Mouse (Mus musculus) c-Kit-positive CD71-negative TER-119-negative erythroid progenitor cells, embryonic 14.5 days (primary cell): ENCODE results near the gene Scrn2.

Source experiments
- DNase-seq: peaks from one replicate; pipeline ENCODE4 v3.0.0-alpha.2; 2013; ENCODE audit warnings: low read depth

The Scrn2 gene

DNA sequence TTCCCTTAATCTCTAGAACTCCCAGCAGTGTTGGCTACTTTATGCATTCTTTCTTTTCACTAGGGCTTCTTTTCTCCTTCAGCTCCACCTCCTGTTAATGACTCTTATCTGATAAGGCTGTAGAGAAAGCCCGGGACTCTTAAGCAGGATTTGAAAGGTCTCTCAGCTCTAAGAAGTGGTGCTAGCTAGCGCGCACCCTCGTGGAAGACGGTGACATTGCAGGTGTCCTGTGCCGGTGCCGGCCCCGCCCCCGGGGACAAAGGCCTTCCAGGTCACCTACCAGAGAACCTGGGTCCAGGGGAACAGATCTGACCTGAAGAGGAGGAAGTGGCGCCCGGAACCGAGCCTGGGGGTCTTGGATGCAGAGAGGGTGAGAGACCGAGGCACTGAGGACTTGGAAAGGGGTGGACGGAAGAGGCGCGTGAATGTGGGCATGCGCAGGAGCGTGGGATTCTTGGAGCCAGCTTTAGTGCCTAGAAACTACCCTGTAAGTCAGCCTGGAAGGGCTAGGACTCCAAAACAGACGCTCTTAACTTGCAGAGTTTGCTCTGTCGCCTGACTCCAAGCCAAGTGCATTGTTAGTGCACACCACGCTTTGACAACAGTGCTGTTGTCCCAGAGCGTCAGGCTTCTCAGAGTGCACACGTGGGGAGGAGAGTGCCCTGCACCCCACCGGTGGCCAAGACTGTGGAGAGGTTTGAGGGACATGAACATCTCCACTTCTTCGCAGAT, at the start of gene Scrn2:
TSS of gene Scrn2 (plus strand) at position 253 of the 732 bp plus-strand sequence.
- peak; percentile 79 for DNase-seq

DNA sequence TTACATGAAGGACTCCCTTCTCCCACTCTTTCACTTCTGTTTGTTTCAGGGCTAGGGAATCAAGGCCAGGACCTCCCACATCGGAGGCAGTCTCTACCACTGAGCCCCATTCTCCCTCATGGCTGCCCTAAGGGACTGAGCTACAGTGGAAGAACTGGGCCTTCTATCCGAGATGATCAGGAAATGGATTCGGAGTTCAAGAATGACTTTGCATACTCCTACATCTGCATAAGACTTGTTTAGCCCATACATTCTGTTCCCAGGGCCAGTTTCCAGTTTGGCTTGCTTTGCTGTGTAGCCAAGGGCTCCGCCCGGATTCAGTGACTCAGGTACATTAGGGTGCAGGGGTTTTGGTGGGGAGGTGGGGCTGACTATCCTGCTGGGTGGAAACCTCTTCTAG, 49.7 kb upstream of the Scrn2 start:
- no peak for DNase-seq

DNA sequence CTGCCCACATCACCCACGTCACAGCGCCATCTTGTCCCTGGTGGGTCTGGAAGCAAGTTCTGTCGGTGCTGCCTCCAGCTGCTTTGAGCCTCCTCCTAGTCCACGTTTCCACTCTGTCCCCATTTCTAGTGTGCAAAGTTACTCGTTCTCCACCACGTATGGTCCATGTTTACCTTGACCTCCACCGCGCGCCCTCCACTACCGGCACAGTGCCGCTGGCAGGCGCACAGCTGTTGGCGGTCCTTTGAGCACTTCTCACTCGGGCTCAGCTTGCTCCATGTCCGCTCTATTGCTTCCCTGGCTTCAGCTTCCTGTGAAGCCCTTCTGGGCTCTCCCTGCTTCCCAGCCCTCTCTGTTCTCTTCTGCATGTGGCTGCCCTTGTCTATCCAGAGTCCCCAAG, 48.3 kb upstream of the Scrn2 start:
- no peak for DNase-seq

DNA sequence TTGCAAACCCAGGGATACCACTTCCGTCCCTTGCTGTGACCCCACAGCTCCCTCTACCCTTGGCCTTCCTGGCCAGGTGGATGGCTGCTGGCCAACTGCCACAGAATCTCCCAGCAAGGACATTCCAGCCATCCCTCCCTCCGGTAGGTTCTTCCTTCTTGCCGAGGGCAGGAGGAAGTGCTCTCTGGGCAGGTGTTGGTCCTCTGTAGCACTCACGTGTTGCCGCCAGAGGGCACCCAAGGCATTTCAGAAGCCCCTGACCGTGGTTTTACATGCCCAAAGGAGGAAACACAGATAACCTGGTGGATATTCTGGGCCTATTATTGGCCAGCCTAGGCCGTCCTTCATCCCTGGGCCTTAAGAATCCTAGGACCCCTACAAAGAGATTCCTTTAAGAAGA, 47.4 kb upstream of the Scrn2 start:
- DNase-seq = peak; percentile 62

DNA sequence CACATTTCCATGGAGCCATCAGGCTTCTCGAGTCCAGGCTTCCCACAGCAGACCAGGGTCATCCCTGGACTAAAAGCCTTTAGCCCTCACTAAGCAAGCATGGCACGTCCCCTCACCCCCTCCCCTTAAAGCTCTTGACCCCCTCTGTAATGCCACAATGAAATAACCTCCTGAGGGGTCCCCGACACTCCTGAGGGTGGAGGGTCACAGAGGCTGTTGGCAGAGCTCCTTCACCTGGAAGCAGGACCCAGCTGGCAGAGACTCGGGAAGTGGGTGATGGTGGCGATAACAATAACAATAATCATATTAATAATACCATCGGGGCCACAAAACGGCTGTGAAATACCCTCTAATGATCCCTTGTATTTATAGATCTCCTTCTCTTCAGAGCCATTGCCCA, 46.9 kb upstream of the Scrn2 start, which contains the start of gene Sp2:
TSS of gene Sp2 (minus strand) at position 101 of the 400 bp plus-strand sequence.
- DNase-seq = no peak

DNA sequence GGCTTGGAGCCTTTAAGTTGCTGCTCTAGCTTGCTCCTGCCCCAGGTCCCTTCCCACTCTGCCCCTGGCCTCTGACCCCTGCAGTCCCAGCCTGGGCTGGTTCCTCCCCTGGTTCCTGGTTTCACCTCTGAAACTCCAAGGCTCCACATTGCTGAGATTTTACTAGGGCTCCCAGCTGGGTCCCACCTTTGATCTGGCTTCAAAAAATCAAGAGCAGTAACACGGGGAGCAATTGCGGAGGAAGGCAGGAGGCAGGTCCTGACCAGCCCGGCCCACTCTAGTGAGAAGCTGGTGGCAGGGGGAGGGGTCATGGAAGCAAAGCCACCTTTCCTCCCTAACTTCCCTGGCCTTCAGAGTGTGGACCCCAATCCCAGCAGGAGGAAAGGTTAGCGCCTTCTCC, 44.8 kb upstream of the Scrn2 start:
- no peak for DNase-seq

DNA sequence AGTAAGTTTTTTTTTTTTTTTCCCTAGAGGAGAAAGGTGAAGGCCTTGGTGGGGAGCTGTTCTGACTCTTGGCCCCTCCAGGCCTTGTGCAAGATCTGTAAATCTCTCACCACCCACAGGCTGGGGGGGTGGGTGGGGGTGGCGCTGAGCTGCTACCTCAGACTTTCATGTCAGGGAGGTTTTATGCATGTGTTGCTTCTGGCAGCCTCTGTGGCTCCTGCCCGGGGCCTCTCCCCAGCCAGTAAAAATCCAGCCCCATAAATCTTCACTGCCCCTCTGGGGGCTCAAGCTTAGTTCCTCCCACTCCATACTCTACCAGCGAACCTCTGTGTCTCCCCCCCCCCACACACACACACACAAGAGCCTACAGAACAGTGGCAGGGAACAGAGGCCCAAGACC, 43.3 kb upstream of the Scrn2 start:
- no peak for DNase-seq

DNA sequence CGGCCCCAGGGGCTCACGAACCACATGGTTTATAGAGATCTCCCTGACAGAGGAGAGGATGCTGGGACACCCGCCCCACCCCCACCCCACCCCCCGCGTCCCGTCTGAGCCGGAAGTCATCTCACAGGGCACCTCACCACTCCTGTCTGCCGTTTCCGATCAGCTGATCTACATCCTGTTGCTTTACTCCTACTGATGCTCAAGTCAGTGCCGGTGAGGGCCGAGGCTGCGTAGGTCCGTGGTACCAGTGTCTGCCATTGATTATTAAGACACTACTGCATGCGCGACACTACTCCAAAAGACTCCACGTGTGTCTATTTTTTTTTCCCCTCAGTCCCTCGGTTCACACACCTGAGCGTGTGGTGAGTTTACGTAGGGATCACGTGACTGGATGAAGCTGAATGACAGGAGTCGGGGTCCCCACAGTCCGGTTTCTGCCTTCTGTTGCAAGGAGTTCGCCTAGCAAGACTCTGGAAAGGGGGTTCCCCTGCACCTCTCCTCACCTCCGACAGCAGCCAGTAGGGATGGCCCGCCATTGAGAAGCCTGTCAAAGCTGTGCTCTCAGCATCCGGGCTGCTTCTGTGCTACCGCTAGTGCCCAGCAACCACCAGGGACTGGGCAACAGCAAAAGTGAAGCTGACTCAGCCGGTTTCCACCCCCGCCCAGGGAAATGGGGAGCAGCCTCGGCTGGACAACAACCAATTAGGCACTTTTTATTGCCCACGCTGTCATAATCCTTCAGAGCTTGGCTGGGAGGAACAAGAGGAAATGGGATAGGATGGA, 41.7 kb upstream of the Scrn2 start:
- no peak for DNase-seq

DNA sequence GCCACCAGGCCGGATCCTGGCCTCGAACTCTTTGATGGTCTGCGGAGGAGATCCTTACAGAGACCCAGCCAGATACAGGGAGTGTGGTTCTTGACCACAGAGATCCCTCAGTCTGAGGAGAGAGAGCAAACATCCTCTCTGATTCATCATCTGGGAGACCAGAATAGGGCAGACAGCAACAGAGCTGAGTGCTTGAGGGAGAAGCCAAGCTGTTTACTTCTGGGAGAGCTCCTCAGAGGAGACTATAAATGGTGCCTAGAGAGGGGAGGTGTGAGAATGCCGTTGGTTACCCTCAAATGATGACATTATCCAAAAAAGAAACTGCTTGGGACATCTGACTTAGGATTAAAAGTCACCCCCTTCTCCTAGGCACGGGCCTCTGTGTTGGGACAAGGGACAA, 38.2 kb upstream of the Scrn2 start:
- no peak for DNase-seq

DNA sequence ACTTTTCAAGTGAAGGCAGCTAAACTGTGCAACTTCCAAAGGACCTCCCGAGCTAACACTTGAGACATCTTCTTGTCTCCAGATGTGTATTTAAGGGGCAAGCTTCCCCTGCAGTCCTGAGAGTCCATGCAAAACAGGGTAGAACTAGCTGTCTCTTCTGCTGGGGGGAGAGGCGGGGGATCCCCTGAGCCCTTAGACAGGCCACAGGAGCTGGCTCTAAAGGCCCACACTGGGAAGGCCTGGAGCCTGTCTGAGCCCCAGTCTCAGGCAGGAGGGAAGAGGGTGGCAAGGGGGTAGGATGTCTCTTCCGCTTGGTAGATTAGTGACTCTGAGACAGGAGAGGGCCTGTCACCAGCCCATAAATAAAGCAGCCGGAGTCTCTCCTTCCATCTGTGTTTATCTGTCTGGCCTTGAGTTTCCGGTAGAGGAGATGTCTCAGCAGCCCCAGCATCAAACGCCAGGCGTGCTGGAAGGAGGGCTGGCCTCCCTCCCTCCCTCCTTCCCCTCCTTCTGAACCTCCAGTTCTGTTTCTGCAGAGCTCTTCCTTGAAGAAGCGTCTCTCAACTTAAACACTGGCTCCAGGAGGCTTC, 36.9 kb upstream of the Scrn2 start:
- no peak for DNase-seq

DNA sequence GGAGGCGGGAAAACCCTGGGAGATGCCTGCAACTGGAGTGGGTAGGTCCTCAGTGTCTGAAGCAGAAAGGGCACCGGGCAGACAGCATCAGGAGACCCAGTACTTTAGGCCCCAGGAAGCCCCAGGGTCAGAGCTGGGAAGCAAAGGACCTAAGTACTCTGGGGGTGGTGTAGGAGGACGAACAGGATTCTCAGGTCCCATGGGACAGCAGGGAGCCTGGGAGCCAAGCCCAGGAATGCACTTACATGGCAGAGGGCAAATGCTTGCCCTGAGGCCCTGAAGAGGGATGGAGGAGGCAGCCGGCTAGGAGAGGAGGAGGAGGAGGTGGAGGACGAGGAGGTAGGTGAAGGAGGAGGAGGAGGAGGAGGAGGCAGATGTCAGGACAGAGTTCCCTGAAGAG, 34.7 kb upstream of the Scrn2 start:
- DNase-seq = no peak

DNA sequence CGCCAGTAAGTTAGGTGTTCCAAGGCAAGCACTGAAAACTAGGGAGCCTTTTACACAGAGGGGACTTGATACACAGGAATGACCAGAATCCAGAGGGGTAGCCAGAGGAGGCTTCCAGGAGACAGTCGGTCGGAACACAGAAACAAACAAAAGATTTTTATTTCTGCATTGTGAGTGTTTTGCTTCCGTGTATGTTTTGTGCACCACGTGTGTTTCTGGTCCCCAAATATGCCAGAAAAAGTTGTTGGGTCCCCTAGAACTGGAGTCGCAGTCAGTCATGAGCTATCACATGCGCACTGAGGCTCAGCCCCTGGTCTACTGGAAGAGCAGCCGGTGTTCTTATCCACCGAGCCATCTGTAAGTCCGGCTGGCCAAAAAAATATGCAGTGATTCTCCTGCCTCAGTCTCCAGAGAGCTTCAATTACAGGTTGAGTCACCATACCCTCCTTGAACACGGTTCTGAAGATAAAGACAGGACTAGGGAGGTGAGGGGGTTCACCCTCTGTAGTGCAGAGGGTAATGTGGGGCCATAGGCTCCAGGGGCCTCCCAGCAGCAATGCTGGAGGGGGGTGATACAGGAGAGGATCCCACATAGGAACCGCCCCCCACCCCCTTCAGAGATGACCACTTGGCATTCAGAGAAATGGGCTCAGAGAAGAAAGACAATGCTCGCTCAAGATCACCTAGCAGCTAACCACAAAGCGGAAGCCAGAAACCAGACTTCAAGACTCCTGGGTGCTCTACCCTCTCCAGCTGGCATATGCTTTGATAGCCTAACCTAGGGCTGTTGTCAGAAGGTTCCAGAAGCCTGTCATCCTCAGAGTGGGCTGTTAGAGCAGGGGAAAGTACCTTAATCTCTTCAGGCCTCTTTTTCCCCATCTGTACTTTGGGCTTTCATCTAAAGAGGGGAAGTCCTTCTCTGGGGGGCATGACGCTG, 33.6 kb upstream of the Scrn2 start:
- no peak for DNase-seq

DNA sequence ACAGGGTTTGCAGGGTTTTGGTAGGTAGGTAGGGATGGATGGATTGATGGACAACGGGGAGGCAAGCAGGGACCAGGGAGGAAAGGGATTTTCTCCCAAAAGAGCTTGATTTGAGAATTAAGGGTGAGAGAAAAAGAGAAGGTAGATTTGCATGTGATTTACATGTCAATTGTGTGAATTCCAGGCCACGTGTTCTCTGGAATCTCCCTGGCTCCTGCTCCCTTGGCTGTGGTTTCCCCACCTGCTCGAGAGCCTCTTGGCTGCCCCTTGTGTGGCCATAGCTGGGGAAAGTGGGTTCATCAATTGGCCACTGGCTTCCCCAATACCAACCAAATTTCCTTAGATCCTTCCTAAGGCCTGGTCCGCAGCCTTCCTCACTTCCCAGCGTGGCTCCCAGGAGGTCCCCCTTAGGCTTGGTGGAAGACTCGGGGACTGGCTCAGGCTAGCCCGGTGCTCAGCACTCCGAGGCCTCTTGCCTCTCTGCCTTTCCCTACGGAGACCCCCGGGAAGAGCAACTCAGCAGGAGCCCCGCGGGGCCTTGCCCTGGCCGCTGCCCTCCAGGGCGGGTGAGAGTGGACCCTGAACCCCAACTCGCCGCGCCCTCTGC, 32.9 kb upstream of the Scrn2 start:
- no peak for DNase-seq

DNA sequence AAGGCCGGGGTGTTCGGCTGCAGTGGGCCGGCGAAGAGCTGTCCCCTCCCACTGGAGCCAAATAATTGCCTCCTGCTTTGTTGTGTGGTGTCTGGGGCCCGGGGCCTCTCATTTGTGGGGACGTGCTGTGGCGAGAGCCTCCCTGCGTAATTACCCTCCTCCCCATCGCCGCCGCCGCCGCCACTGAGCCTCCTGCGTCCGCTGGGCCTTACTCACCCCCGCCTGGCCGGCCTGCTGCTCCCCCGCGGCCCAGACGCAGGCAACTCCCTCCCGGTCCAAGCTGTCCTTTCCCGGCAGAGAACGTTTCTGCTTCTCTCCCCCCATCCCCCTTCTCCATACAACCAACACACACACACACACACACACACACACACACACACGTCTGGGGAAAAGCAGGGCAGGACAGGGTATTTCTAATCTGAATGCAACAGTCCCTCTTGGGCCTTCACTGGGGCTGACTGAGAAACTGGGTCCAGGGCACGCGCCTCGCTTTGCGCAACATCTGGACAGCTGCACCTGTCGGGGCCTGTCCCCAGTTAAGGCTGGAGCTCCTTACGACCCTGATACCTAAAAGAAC, 32.3 kb upstream of the Scrn2 start:
- no peak for DNase-seq

DNA sequence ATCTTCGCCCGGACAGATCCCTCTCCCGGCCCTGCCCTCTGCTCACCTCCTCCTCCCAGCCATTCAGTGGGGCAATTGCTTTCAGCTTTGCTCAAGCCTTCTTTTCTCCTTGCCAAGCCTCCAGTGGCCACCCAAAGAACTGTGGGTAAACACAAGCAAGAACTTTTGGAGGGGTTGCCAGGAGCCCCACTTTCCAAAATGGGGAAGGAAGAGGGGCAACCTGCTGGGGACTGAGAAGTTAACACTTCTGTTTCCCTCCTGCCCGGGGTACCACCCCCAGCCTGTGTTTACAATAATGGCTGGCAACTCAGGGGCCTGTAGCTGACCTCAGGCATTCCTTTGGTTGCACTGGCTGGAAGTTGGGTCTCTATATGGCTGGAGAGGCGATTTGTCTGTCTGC, 26.6 kb upstream of the Scrn2 start:
- DNase-seq = no peak

DNA sequence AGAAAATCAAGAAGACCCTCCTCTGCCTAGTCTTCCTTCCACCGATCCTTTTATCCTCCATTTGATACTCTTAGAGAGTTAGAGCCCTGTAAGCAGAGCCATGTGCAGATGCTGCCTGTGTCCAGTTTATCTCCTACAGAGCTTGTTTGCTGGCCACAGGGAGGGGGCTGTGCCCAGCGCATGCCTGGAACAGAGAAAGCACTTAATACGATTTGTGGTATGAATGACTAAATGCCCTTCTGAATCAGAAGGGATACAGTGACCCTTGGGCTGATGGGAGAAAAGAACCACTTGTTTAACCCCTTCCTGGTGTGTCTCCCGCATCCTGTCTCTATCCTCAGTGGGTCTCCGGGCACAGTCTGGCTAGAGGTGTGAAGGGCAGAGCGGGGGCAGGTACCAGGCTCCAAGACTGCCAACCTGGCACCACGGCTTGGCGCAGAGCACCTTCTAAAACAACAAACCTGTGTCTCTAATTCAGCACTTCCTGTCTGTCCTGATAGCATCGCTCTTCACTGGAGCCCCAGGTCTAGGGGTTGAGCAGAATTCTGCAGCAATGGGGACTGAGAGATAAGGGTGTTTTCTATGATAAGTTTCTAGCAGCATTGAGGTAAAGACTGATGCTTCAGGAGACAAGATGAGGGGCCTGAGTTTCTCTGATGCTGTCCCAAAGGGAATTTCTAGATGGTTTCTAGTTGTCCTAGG, 22.5 kb upstream of the Scrn2 start:
- no peak for DNase-seq

DNA sequence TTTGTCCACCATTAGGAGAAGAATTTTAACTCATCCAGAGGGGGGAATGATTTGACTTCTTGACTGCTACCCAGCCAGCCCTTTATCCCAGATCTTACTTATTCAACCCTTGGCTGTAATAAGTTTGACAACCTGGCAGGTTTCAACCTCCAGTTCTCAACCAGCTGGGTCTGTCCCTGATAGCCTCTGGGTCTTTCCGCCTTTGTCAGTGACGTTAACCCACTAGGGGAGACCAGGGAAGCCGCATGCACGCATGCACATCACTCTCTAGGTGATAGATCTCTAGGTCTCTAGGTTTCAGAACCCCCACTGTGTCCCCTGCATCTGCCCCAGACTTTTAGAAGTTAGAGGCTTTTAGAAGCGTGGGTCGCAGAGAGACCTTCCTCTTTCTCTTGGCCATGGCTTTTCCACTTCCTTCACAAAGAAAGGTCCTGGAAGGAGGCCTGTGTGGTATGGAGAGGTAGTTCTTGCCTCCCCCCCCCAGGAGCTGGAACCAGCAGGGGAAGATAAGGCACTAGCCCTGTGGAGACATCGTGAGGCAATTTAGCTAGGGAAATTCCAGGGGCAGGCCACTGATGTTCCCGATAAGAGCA, 20.4 kb upstream of the Scrn2 start:
- no peak for DNase-seq

DNA sequence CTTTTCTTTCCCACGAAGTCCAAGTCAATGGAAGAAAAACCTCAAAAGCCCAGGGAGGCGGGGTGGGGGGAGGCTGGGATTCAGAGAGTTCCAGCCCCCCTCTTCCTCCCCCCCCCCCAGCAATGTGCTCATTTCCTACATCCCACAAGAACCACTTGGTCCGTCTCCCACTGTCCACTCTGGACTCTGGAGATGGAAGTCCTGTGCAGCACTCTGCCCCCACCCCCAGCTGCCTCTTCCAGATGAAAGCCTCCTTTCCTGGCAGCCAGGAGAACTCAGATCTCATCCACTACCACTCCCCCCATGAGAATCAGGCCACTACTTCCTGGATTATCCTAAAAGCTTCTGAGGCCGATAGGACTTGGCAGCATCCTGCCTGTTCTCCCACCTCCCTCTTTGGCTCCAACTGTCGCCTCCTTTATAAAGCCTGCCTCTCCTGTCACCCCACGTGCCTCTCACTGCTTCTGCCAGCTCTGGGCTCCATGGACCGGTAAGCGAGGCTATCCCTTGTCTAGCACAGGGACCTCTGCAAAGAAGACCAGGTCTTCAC, 16.5 kb upstream of the Scrn2 start, which contains the start of gene Sp6:
TSS of gene Sp6 (plus strand) at position 274 of the 550 bp plus-strand sequence.
- DNase-seq = no peak

DNA sequence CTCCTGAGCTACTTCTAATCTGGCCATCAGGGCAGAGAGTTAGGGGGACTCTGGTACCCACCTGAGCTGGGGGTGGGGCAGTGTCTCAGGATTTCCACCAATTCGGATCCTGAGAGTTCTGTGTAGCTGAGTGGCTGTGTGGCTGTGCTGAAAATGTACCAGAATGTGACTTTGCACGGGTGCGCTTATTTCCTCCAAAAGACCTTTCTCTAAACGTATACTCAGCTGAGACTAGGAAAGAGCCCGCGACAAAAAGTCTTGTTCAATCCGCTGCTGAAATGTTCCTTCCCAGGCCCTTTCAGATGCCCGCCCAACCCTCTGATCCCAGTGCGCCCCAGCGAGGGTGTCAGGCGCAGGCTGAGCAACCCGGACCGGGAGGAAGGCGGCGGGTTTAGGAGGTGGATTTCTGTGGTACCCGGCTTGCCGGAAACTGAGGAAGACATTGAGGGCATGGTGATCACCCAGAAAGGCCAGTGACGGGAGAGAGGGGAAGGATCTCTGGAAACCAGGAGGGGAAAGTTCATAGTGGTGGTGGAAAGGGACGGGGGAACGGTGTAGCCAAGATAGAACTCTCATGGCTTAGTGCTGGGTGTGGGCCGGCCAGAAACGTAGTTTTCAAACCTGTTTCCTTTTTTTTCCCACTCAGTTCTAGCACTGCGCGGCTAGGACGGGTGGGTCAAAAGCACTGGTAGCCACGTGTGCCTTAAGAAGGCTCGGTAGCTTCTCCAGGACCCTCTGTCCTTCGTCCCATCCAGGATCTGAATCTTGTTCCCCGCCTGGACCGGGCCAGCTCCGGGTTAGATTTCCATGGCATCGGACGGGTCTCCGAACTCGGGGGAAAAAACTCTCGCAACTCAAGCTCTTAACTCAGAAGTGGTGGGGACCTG, 11.8 kb upstream of the Scrn2 start:
- DNase-seq = no peak
